Mouse (Mus musculus): ENCODE data around the gene Hist1h3c.

The Hist1h3c gene

DNA sequence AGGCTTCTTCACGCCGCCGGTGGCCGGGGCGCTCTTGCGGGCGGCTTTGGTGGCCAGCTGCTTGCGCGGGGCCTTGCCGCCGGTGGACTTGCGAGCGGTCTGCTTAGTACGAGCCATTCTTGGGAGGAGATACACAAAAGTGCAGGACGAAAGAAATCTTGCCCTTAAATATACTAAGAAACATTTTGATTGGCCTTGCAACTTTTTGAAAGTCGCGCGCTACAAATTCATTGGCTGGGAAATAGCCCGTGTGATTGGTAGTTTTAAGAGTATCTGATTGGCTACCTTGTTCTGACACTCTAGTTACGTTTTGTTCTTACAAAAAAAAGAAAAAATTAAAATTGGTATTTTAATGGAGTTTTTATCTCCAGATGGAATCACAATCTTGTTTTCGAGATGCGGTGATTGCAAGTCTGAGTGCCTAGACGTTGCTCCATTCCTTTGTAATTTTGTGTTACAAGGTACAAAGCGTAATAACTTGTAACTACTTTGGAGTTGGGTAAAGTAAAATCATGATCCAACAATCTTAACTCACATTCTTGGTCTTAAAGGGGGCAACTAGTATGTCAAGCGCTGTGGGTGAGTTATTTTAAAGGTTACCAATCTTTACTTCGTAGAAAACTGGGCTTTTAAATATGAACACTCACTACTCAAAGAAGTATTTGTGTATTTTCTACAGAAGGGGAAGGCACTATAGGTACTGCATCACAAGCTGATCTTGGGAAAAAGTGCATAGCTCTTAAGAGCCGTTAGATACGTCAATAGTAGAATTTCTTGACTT lies at the start of gene Hist1h3c:
Hist1h3c (minus strand) TSS at position 222 of the 781 bp plus-strand sequence.
- in situ Hi-C loops (cut with MboI, MseI), result loop anchor here (10.0 kb wide), 1 partner anchor 1701 kb away; the partner anchor contains the start of genes Hist1h2ag, Hist1h2bj and Hist1h4i

DNA sequence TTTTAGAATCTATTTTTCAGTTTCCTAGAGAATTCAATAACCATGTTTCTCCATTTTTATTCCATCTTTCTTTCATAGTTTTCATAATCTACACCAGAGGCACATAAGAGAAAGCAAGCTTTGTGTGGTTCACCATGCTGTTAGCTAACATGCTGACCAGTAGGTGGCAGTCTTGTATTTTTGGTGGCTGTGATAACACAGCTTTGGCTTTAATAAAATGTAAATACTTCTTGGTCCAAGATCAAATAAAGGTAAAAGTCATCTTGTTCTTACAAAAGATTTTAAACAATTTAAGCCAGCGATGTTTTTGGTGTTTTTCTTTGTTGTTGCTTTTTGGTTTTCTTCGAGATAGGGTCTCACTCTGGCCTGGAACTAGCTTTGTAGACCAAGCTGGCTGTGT lies 47.1 kb upstream of the Hist1h3c start:
- in situ Hi-C loops (cut with MboI, MseI), result no loop called here

DNA sequence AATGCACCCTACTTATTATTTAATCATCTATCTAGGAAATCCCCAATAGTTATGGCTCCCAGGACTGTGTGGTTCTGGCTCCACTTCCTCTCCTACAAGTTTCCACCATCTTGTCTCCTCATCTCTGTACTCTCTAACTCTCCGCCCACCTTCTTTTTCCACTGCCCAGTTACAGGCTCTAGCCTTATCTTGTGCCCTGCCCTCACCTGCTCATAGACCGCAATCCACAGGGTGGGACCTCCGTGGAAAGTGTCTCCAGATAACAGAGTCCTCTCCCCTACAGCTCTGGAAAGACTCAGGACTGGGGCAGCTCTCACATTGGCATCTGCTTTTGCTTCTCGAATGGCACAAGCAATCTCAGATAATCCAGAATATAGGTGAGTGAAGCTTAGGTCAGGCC lies 33.6 kb upstream of the Hist1h3c start:
- in situ Hi-C loops (cut with MboI, MseI), result no loop called here

DNA sequence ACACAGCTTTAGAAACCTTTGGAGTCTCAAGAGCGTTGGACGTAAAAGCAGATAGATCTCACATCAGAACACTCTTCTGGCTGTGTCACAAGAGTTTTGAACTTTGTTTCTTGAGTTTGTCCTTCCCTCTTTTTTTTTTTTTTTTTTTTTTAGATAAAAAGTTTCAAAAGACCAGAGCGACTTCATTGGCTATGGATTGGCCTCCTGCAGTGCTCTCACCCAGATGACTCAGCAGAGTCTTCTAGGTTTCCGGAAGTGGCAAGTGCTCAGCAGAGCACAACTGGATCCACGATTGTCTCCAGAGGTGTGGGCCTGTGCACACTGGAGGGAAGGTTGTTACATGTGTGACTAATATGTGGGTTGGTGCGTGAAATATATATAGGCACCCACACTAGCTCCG lies 32.9 kb upstream of the Hist1h3c start:
- in situ Hi-C loops (cut with MboI, MseI), result no loop called here

DNA sequence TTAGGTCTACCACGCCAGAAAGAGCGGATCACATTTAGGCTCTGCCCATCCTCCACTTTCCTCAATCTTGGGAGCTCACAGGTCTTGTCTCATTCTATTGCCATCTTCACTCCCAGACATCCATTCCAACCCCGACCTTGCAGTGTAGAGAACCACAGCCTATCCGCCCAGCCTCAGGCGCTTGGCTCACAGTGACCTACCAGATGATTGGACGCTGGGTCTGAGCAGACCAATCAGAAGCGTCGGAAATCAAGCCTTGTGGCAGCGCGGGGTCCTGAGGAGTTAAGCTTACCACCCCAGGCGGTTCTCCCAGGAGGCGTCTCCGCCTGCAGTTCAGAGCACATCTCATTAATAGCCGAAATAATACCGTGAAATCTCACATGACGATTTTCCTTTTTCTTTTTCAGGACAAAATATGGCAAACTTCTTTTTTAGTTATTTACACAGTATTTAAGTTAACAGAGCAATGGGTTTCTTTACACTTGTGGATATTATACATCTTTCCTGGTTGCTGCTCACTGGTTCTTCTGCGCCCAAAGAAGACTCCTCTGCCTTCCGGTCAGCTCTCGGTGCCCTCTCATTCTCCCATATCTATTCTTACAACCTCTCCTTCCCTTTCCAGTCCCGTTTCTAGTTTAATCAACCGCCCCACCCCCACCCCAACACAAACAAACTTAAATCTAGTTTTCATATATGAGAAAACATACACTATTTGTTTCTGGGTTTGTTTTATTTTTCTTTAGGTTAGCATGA lies 27.3 kb upstream of the Hist1h3c start:
- in situ Hi-C loops (cut with MboI, MseI), result loop anchor here (25.0 kb wide), 2 partner anchors 990 to 1985 kb away; partner anchors contain the start of genes Gmnn, Hist1h1b, Hist1h2an and Hist1h2bp

DNA sequence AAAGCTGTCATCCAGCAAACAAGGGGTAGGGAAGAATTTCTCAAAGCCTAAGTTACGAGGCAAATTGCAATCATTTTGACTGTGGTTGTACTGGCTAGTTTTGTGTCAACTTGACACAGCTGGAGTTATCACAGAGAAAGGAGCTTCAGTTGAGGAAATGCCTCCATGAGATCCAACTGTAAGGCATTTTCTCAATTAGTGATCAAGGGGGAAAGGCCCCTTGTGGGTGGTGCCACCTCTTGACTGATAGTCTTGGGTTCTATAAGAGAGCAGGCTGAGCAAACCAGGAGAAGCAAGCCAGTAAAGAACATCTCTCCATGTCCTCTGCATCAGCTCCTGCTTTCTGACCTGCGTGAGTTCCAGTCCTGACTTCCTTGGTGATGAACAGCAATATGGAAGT lies 24.2 kb upstream of the Hist1h3c start, which contains the start of gene Trim38:
Trim38 (plus strand) TSS at position 301 of the 400 bp plus-strand sequence.
- in situ Hi-C loops (cut with MboI, MseI), result loop anchor here (10.0 to 25.0 kb wide), 3 partner anchors 845 to 1982 kb away; partner anchors contain the start of genes Gmnn, Hist1h1b, Hist1h2an and Hist1h2bp

DNA sequence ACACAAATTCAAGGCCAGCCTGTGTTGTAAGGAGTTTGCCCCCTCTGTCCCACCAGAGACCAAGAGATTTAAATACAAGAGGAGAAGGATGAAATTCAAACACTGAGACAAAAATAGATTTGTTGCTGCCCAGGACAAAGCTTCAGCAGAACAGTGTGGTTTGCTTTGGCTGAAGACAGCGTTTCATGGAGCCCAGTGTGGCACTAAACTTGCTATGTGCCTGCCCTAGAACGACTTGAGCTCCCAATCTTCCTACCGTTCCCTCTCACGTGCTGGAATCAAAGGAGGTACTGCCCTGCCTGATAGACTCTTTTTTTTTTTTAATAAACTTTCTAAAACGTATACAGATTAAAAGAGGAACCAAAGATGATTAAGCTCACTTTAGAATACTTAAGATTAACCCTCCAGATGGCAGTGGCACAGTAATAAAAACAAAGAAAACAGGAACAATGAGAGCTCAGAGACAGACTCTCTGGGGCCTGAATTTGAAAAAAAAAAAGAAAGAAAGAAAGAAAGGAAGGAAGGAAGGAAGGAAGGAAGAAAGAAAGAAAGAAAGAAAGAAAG lies 23.5 kb upstream of the Hist1h3c start:
- in situ Hi-C loops (cut with MboI, MseI), result loop anchor here (10.0 to 25.0 kb wide), 3 partner anchors 846 to 1982 kb away; partner anchors contain the start of genes Gmnn, Hist1h1b, Hist1h2an and Hist1h2bp

DNA sequence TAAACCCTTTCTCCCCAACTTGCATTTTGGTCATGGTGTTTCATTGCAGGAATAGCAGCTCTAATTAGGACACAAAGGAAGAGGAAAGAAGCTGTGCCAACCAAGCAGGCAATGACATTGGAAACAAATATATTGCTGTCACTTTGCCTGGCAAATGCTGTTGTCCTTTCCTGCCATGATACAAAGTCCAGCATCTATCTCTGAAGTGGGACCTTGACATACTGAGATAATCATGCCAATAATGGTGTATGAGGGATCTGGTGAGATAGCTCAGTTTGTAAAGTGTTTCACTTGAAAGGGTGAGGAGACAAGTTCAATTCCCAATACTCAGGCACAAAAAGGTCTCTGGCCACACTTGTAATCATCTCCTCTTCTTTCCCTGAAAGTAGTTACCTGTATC lies 21.4 kb upstream of the Hist1h3c start:
- in situ Hi-C loops (cut with MboI, MseI), result loop anchor here (10.0 to 25.0 kb wide), 3 partner anchors 848 to 1979 kb away; partner anchors contain the start of genes Gmnn, Hist1h1b, Hist1h2an and Hist1h2bp

DNA sequence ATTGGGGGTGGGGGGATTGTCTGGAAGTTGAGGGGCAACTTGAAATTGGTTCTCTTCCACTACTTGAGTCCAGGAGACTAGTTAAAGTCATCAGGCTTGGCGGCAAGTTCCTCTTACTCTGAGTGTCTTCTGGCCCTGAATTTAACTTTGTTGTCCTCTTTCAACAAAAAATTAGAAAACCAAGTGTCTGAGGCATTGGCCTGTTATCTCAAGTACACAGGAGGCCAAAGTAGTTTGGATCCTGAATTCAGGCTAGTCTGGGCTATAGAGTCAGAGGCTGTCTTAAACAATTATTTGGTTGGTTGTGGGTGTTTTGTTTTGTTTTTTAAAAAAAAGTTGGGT lies 19.7 kb upstream of the Hist1h3c start:
- in situ Hi-C loops (cut with MboI, MseI), result loop anchor here (10.0 to 25.0 kb wide), 3 partner anchors 850 to 1978 kb away; partner anchors contain the start of genes Gmnn, Hist1h1b, Hist1h2an and Hist1h2bp

DNA sequence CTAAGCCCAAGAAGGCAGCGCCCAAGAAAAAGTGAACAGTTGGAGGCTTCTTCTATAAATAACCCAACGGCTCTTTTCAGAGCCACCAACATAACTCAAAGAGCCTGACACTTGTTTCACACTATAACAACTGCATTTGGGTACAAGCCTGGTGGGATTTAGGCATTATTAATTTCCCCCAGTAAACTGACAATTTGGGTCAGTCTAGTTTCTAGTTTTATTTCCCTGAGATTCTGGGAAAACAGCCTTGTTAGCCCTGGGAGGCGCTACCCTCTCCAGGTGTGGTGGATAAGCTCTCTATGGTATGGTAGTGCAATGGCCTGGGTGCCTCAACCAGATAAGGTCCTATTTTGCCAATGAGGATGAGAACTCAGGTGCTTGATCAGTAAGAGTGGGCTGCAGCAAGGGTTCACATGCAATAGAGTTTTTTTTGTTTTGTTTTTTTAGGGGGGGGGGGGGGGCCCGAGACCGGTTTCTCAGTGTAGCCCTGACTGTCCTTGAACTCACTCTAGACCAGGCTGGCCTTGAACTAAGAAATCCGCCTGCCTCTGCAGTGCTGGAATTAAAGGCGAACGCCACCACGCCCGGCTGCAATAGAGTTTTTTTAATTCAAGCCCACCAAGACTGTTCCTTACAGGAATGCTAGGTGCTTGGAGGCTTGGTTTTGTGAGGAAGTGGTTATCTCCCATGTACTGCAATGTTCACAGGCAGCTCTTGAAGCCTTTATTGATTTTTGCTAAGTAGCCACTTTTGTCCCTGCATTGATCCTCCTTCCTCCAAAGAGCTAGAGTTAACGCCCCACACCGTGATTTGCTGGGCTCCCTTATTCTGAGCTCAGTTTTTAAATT lies 19.1 kb upstream of the Hist1h3c start:
- in situ Hi-C loops (cut with MboI, MseI), result loop anchor here (10.0 to 25.0 kb wide), 3 partner anchors 850 to 1977 kb away; partner anchors contain the start of genes Gmnn, Hist1h1b, Hist1h2an and Hist1h2bp

DNA sequence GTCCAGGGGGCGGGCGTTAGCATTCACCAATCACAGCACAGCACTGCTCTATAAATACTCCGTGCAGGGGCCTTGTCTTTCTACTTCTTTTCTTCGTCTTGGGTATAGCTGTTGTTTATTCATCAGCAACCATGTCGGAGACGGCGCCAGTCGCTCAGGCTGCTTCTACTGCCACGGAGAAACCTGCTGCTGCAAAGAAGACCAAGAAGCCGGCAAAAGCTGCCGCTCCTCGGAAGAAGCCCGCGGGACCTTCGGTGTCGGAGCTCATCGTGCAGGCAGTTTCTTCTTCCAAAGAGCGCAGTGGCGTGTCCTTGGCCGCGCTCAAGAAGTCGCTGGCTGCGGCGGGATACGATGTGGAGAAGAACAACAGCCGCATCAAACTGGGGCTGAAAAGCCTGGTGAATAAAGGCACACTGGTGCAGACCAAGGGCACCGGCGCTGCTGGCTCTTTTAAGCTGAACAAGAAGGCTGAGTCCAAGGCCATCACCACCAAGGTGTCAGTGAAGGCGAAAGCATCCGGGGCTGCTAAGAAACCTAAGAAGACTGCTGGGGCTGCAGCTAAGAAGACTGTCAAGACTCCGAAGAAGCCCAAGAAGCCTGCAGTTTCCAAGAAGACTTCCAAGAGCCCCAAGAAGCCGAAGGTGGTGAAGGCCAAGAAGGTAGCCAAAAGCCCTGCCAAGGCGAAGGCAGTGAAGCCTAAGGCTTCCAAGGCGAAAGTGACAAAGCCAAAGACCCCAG lies 18.4 kb upstream of the Hist1h3c start, which contains the start of gene Hist1h1a:
Hist1h1a (plus strand) TSS at position 81 of the 738 bp plus-strand sequence.
- in situ Hi-C loops (cut with MboI, MseI), result loop anchor here (10.0 to 25.0 kb wide), 3 partner anchors 851 to 1976 kb away; partner anchors contain the start of genes Gmnn, Hist1h1b, Hist1h2an and Hist1h2bp

DNA sequence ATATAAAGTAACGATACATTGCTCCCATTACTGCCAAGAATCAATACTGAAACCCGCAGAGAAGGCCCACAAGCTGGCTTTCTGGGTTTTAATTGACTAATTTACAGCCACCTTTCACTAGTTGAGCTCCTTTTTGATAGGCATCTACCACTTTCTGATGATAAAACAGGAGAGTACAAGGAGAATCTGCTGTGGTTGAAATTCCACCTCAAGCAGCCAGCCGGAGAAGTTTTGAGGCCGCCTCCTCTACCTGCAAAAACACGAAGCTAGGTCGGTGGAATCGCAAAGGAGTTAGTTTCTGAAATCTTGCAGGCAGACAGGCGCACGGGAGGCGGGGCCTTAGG lies 17.8 kb upstream of the Hist1h3c start:
- in situ Hi-C loops (cut with MboI, MseI), result loop anchor here (10.0 to 25.0 kb wide), 3 partner anchors 852 to 1976 kb away; partner anchors contain the start of genes Gmnn, Hist1h1b, Hist1h2an and Hist1h2bp

DNA sequence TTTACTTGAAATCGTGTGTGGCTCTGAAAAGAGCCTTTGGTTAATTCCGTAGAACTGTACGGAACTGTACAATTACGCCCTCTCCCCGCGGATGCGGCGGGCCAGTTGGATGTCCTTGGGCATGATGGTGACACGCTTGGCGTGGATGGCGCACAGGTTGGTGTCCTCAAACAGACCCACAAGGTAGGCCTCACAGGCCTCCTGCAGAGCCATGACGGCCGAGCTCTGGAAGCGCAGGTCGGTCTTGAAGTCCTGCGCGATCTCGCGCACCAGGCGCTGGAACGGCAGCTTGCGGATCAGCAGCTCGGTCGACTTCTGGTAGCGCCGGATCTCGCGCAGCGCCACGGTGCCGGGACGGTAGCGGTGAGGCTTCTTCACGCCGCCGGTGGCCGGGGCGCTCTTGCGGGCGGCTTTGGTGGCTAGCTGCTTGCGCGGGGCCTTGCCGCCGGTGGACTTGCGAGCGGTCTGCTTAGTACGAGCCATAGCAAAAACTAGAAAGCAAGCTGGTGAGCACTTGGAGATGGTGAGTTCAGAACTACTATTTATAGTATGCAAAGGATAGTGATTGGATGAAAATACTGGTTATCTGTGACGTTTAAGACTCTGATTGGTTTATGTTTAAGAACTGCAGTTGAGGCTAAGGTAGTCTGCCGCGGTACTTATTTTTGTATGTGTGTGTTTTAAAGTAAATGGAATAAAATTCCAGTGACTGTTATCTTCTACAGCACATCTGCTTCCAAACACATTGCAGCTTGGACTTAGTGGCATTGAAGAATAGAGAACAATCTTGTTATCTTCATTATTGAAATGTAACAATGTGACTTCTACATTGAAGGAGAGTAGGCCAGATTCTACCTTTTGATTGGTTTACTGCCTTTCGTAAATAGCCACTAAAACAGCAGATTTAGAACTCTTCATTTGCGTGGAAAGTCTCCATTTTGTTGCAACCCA lies 16.7 kb upstream of the Hist1h3c start, which contains the start of gene Hist1h3a:
Hist1h3a (minus strand) TSS at position 516 of the 951 bp plus-strand sequence.
- in situ Hi-C loops (cut with MboI, MseI), result loop anchor here (10.0 to 25.0 kb wide), 3 partner anchors 853 to 1975 kb away; partner anchors contain the start of genes Gmnn, Hist1h1b, Hist1h2an and Hist1h2bp

DNA sequence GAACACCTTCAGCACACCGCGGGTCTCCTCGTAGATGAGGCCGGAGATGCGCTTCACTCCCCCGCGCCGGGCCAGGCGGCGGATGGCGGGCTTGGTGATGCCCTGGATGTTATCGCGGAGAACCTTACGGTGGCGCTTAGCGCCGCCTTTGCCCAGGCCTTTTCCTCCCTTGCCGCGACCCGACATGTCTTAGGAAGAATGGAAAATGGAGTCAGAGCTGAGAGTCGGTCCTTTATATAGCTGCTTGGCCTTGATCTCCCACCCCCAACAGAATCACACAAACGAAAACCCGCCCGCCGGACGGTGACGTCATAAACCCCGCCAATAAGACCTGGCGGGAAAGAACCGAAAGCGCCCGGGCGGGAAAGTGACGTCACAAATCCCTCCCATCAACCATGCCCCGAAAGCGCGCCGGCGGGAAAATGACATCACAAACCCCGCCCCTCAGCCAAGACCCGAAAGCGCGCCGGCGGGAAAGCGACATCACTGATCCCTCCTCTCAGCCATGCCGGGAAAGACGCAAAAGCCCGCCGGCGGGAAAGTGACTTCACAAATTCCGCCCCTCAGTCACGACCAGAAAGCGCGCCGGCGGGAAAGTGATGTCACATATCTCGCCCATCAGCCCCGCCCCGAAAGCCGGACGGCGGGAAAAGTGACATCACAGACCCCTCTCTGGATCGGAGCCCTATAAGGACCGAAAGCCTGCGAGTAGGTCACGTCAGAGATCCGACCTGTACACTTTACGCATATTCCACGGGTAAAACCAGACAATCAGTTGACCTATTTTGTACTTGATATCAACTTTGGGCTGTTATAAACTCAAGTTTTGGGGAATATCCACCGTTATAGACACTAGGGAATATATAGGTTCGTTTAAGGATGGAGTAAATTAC lies 15.8 kb upstream of the Hist1h3c start, which contains the start of gene Hist1h4a:
Hist1h4a (minus strand) TSS at position 259 of the 893 bp plus-strand sequence.
- in situ Hi-C loops (cut with MboI, MseI), result loop anchor here (10.0 to 25.0 kb wide), 3 partner anchors 854 to 1974 kb away; partner anchors contain the start of genes Gmnn, Hist1h1b, Hist1h2an and Hist1h2bp

DNA sequence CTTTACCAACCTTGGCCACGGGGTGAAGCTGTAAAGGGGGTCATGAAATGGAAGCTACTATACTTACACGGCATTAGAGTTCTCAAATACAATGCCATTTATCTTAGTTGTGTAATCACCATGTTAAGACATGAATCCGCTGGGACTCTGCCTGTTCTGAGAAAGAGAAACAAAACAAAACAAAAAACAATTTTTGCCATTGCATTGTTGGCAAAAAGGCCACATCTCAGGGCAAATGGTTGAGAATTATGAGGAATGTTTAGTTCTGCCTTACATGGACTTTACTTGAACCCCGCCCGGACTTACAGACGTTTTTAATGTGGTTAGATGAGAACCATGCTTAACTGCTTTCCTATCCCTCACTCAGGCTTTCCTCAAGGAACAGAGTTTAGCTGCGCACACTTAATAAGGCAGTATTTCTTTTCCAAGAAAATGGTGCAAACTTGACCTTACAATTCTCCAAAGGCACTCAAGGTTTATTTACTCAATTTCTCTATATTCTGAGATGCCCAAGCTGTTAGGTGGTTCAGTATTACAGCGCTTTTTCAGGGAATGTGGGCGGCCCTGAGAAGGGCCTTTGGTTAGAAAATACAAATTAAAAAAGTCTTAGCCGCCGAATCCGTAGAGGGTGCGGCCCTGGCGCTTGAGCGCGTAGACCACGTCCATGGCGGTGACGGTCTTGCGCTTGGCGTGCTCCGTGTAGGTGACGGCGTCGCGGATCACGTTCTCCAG lies 15.0 kb upstream of the Hist1h3c start:
- in situ Hi-C loops (cut with MboI, MseI), result loop anchor here (10.0 to 25.0 kb wide), 3 partner anchors 854 to 1973 kb away; partner anchors contain the start of genes Gmnn, Hist1h1b, Hist1h2an and Hist1h2bp

DNA sequence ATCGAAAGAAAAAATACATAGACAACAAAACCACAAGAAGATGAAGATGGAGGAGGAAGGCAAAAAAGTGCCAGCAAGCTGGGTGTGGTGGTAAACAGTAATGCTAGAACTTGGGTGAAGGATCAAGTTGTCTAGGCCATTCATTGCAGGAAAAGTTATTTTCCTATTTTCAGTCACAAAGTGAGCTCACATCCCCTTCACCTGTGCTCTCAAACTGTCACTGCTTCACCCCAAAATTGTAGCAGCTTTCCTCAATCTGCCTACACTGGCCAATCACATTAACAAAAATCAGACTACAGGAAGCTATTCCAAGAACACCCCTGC lies 14.5 kb upstream of the Hist1h3c start:
- in situ Hi-C loops (cut with MboI, MseI), result loop anchor here (10.0 to 25.0 kb wide), 4 partner anchors 325 to 1973 kb away; partner anchors contain the start of genes Gmnn, Hist1h1b, Hist1h2an and Hist1h2bp
